Mouse (Mus musculus) hindbrain, embryonic 11.5 days (tissue): ENCODE measurements around the gene Aprt. TPM values are rescaled to one million over a fixed set of nuclear protein-coding genes. Genes with fewer than 3 reads are reported as not detected.
"Not testable (repeated sequence)": the region's sequence is repeated elsewhere in the genome, so short reads cannot be mapped to it uniquely, and the experiment has no call there.

ENCODE experiments used
- ATAC-seq: fragments of 200-750 bp; cut with Nextera tagmentation; 2 replicates; pipeline ENCODE4 v1.8.0; 2017; ENCODE audit warnings: mild to moderate bottlenecking, moderate TSS enrichment, moderate library complexity; ENCODE audit not compliant: low FRiP score
- DNase-seq: peaks from one replicate; pipeline ENCODE4 v3.0.0-alpha.2; 2015; ENCODE audit warnings: low spot score
- H3K27ac ChIP-seq: fragments of 300-500 bp; sonication (generic); 2 replicates; pipeline ENCODE4 v1.5.1; 2014; ENCODE audit warnings: mild to moderate bottlenecking, low read depth, low read length
- H3K27me3 ChIP-seq: fragments of 300-500 bp; sonication (generic); 2 replicates; pipeline ENCODE4 v1.6.1; 2014; ENCODE audit warnings: mild to moderate bottlenecking, low read length, moderate library complexity, mixed read lengths; ENCODE audit not compliant: control insufficient read depth, insufficient read depth
- H3K36me3 ChIP-seq: fragments of 300-500 bp; sonication (generic); 2 replicates; pipeline ENCODE4 v1.6.1; 2014; ENCODE audit warnings: mild to moderate bottlenecking, low read length, moderate library complexity, mixed read lengths; ENCODE audit not compliant: control insufficient read depth, insufficient read depth
- H3K4me1 ChIP-seq: fragments of 300-500 bp; sonication (generic); replicated peaks from 2 replicates; pipeline ENCODE4 v1.6.1; 2014; ENCODE audit warnings: low read length, mixed read lengths; ENCODE audit not compliant: control insufficient read depth, insufficient read depth
- H3K4me2 ChIP-seq: fragments of 300-500 bp; sonication (generic); replicated peaks from 2 replicates; pipeline ENCODE4 v1.6.1; 2014; ENCODE audit warnings: mild to moderate bottlenecking, low read depth, low read length
- H3K4me3 ChIP-seq: fragments of 300-500 bp; sonication (generic); 2 replicates; pipeline ENCODE4 v1.5.1; 2014; ENCODE audit warnings: low read depth, low read length
- H3K9ac ChIP-seq: fragments of 300-500 bp; sonication (generic); 2 replicates; pipeline ENCODE4 v1.6.1; 2014; ENCODE audit warnings: low read depth, low read length
- H3K9me3 ChIP-seq: fragments of 300-500 bp; sonication (generic); 2 replicates; pipeline ENCODE4 v1.6.1; 2016; ENCODE audit warnings: low read length; ENCODE audit not compliant: control insufficient read depth
- WGBS: fragments of 180-500 bp; shearing (Covaris S2); extraction: QIAGEN DNeasy Blood & Tissue Kit; methylation state at CpG from one replicate; pipeline ENCODE4 v1.1.7; 2014; 5-methylcytosine and 5-hydroxymethylcytosine counted together
- polyA plus RNA-seq: library from polyadenylated mRNA; unstranded; fragments of >200 nt; fragmentation: Nextera tagmentation; extraction: Ambion mirVana; gene quantifications from 2 replicates; pipeline ENCODE4 v1.2.1, GENCODE M21; 2014

Aprt gene
- polyA plus RNA-seq, 1 experiment from 2014 or later, result 206 TPM

GRCm38 (mm10) chr8:122577116-122577515 lies 407 bp upstream of the Aprt start:
- Histone ChIP-seq H3K4me1 (peaks cover 8% of the 10 kb centered on the region), H3K4me3 (peak overlapping the region; percentile 65; the same call in 1 of the 2 replicates), H3K27ac (no peak overlapping the region), H3K36me3 (no peaks in the 10 kb centered on the region), H3K9ac (no peak overlapping the region), H3K4me2 (peak overlapping the region; percentile 78), H3K27me3 (no peaks in the 10 kb centered on the region), H3K9me3 (no peaks in the 10 kb centered on the region)
- 46% methylated on average over 10 of the region's 10 CpGs for WGBS
- peak; percentile 16; the same call in 1 of the 2 replicates for ATAC-seq
- no peak for DNase-seq

- H3K36me3 ChIP-seq, result peaks cover 7% of the 10 kb centered on the region
- no peaks in the 10 kb centered on the region for H3K9me3 ChIP-seq
- WGBS, result 20% methylated on average over 21 of the region's 21 CpGs
- H3K27me3 ChIP-seq, result no peaks in the 10 kb centered on the region
- DNase-seq (no peak), ATAC-seq (peak; percentile 51)
- H3K4me1 ChIP-seq, result peaks cover 8% of the 10 kb centered on the region
- peak overlapping the region; percentile 78 for H3K4me2 ChIP-seq
- no peak overlapping the region for H3K27ac ChIP-seq
- H3K9ac ChIP-seq, result peak overlapping the region; percentile 77
- peak overlapping the region; percentile 65 for H3K4me3 ChIP-seq
Measured at GRCm38 (mm10) chr8:122575735-122576647, 718 bp downstream of the Aprt start.

- 80% methylated on average over 8 of the region's 8 CpGs for WGBS
- DNase-seq (no peak), ATAC-seq (no peak)
- H3K36me3 ChIP-seq, result peaks cover 9% of the 10 kb centered on the region
- H3K9ac ChIP-seq, result no peak overlapping the region
- no peaks in the 10 kb centered on the region for H3K9me3 ChIP-seq
- no peak overlapping the region for H3K27ac ChIP-seq
- H3K4me1 ChIP-seq, result peaks cover 8% of the 10 kb centered on the region
- H3K27me3 ChIP-seq, result no peaks in the 10 kb centered on the region
- H3K4me3 ChIP-seq, result no peak overlapping the region
- peak overlapping the region; percentile 6; the same call in 1 of the 2 replicates for H3K4me2 ChIP-seq
Measured at GRCm38 (mm10) chr8:122575286-122575685, 1.4 kb downstream of the Aprt start.

- no peak overlapping the region for H3K27ac ChIP-seq
- peaks cover 8% of the 10 kb centered on the region for H3K4me1 ChIP-seq
- H3K9ac ChIP-seq, result no peak overlapping the region
- no peak overlapping the region for H3K4me2 ChIP-seq
- DNase-seq, result no peak
- WGBS, result 45% methylated on average over 10 of the region's 10 CpGs
- H3K27me3 ChIP-seq, result no peaks in the 10 kb centered on the region
- H3K9me3 ChIP-seq, result no peaks in the 10 kb centered on the region
- peaks cover 14% of the 10 kb centered on the region for H3K36me3 ChIP-seq
- H3K4me3 ChIP-seq, result no peak overlapping the region
- ATAC-seq, result no peak
Measured at GRCm38 (mm10) chr8:122574667-122575251, 1.9 kb downstream of the Aprt start.

GRCm38 (mm10) chr8:122574264-122574663 lies 2.4 kb downstream of the Aprt start:
- Histone ChIP-seq H3K36me3 (peaks cover 14% of the 10 kb centered on the region), H3K4me3 (no peak overlapping the region), H3K9me3 (no peaks in the 10 kb centered on the region), H3K4me1 (peaks cover 11% of the 10 kb centered on the region), H3K9ac (no peak overlapping the region), H3K27me3 (no peaks in the 10 kb centered on the region), H3K27ac (no peak overlapping the region), H3K4me2 (no peak overlapping the region)
- ATAC-seq (no peak), DNase-seq (no peak)
- WGBS, result 53% methylated on average over 3 of the region's 3 CpGs

DNA sequence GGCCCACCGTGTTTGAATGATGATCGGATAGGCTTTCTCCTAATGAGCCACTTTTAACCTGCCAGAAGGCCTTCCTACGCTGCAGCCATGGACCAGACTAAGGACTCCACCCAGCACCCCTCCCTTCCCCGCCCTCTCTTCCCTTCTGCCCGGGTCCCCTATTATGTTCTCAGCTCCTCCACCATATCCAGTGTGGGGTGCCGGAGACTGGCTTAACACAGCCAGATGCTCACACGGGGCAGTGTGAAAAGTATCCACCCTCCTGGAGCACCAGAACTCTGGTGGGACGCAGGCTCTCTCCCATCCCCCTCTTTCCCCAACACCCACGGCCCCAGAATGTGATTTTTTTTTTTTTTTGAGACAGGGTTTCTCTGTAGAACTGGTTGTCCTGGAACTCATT lies 3.1 kb downstream of the Aprt start:
- no peak overlapping the region for H3K4me3 ChIP-seq
- H3K27ac ChIP-seq, result no peak overlapping the region
- DNase-seq (no peak), ATAC-seq (no peak)
- no peaks in the 10 kb centered on the region for H3K9me3 ChIP-seq
- no peaks in the 10 kb centered on the region for H3K27me3 ChIP-seq
- 56% methylated on average over 9 of the region's 9 CpGs for WGBS
- H3K36me3 ChIP-seq, result peaks cover 14% of the 10 kb centered on the region
- no peak overlapping the region for H3K9ac ChIP-seq
- no peak overlapping the region for H3K4me2 ChIP-seq
- H3K4me1 ChIP-seq, result peaks cover 15% of the 10 kb centered on the region

GRCm38 (mm10) chr8:122573176-122573575 lies 3.5 kb downstream of the Aprt start:
- peaks cover 15% of the 10 kb centered on the region for H3K4me1 ChIP-seq
- 40% methylated on average over 4 of the region's 4 CpGs for WGBS

GRCm38 (mm10) chr8:122572751-122573150 lies 4.0 kb downstream of the Aprt start:
- Histone ChIP-seq H3K27me3 (no peaks in the 10 kb centered on the region), H3K4me1 (peaks cover 15% of the 10 kb centered on the region), H3K36me3 (peaks cover 14% of the 10 kb centered on the region), H3K27ac (no peak overlapping the region), H3K9ac (no peak overlapping the region), H3K4me2 (no peak overlapping the region), H3K9me3 (no peaks in the 10 kb centered on the region), H3K4me3 (no peak overlapping the region)
- ATAC-seq (no peak), DNase-seq (no peak)
- 92% methylated on average over 3 of the region's 3 CpGs for WGBS

More at GRCm38 (mm10) chr8:122573176-122573575, 3.5 kb downstream of the Aprt start:
- not testable (repeated sequence) for H3K4me3 ChIP-seq, H3K27ac ChIP-seq, DNase-seq, ATAC-seq, H3K9ac ChIP-seq, H3K9me3 ChIP-seq, H3K27me3 ChIP-seq, H3K4me2 ChIP-seq
- H3K36me3 ChIP-seq, result peaks cover 14% of the 10 kb centered on the region
